Mouse (Mus musculus) CD4-positive naive resting alpha-beta T cell, adult 76 days (primary cell): Measurements from ENCODE around the gene Ceacam15. TPM values are rescaled to one million over a fixed set of nuclear protein-coding genes. Genes with fewer than 3 reads are reported as not detected.

Experiments used
- total RNA-seq: library from RNA; stranded (reverse); gene quantifications from one replicate; pipeline ENCODE4 v1.2.4, GENCODE M21; 2023

The Ceacam15 gene
- not detected for total RNA-seq

DNA sequence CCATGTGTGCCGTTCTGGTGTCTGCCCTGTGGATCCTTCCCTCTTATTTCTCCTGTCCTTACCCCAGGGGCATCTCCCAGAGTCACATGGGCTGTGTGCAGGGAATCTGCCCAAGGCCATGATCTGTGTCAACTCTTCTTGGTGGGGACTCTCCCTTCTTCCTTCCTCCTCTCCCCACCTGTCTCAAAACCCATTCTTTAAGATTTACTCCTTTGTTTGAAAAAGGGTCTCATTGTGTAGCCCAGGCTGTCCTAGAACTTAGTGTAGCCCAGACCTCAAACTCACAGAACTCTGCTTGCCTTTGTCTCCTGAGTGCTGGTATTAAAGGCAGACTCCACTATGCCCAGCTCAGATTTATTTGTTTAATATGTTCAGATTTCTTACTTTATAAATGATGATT lies at the start of gene Ceacam15:
Gene Ceacam15, minus strand, starts transcription at position 101 of the 400 bp plus-strand sequence.

DNA sequence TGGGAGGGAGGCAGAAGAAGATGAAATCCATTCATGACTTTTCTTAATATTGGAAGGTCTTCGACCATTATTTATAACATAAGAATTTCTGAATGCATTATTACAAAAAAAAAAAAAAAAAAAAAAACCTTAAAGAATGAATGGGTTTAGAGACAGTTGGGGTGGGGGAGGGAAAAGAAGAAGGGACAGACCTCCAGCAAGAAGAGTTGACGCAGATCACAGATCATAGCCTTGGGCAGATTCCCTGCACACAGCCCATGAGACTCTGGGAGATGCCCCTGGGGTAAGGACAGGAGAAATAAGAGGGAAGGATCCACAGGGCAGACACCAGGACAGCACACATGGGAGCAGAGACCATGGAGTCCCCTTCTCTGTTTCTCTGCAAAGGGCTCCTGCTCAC lies 46.1 kb upstream of the Ceacam15 start, which contains the start of gene Ceacam9:
Gene Ceacam9, plus strand, starts transcription at position 301 of the 400 bp plus-strand sequence.

Other genes starting within 250 kb of the Ceacam15 start
- gene Tmem160, start 222.9 kb downstream of the Ceacam15 start, total RNA-seq, result 35.0 TPM
- not detected for gene Npas1, start 198.0 kb downstream of the Ceacam15 start, total RNA-seq
- gene Arhgap35, start 60.7 kb downstream of the Ceacam15 start, total RNA-seq, result 21.1 TPM
- not detected for gene Ceacam9, start 46.2 kb upstream of the Ceacam15 start, total RNA-seq
- gene Ap2s1, start 62.7 kb upstream of the Ceacam15 start, total RNA-seq, result 52.9 TPM
- 121 TPM for gene Slc1a5, start 105.6 kb upstream of the Ceacam15 start, total RNA-seq
- 94.1 TPM for gene Strn4, start 140.2 kb upstream of the Ceacam15 start, total RNA-seq
- gene Fkrp, start 141.0 kb upstream of the Ceacam15 start, total RNA-seq, result 19.2 TPM
- gene Prkd2, start 167.2 kb upstream of the Ceacam15 start, total RNA-seq, result 204 TPM
- not detected for gene Dact3, start 199.6 kb upstream of the Ceacam15 start, total RNA-seq
- not detected for gene Gng8, start 216.1 kb upstream of the Ceacam15 start, total RNA-seq
- gene Ptgir, start 230.8 kb upstream of the Ceacam15 start, total RNA-seq, result 1.9 TPM
- 98.0 TPM for gene Calm3, start 248.4 kb upstream of the Ceacam15 start, total RNA-seq